Mouse (Mus musculus) testis, adult 2 months (tissue): ENCODE results near the gene Tkt.

Source experiments
- CTCF ChIP-seq: fragments of 200-500 bp; IDR thresholded peaks from 2 replicates; pipeline ENCODE4 v1.5.1; 2012; ENCODE audit warnings: low read depth, mild to moderate bottlenecking, inconsistent platforms, low read length, moderate library complexity; ENCODE audit not compliant: control insufficient read depth, insufficient read depth, insufficient replicate concordance
- POLR2A ChIP-seq: fragments of 200-500 bp; IDR thresholded peaks from 2 replicates; pipeline ENCODE4 v1.6.1; 2012; ENCODE audit warnings: low read depth, mild to moderate bottlenecking, inconsistent platforms, low read length, moderate library complexity; ENCODE audit not compliant: control insufficient read depth

GRCm38 (mm10) chr14:30622130-30622529, 74.0 kb downstream of the Tkt start:
- TF ChIP-seq CTCF: no peak
- TF ChIP-seq POLR2A: 0 out of 2 replicates have a peak, but pooled peaks have one; percentile 24
